Mouse (Mus musculus) heart, embryonic 10.5 days (tissue): ENCODE measurements at regions not wholly inside any gene's neighbourhood (a gene's known extent, or its start where the extent isn't known, plus 50 kb on each side); places are given as distances from the start of the nearest gene placed in this dataset.

ENCODE experiments used
- DNase-seq: peaks from one replicate; pipeline ENCODE4 v3.0.0-alpha.2; 2017; ENCODE audit warnings: low spot score
- H3K27ac ChIP-seq: fragments of 300-500 bp; sonication (generic); 2 replicates; pipeline ENCODE4 v1.5.1; 2016; ENCODE audit warnings: mild to moderate bottlenecking
- H3K27me3 ChIP-seq: fragments of 300-500 bp; sonication (generic); 2 replicates; pipeline ENCODE4 v1.6.1; 2016; ENCODE audit warnings: mild to moderate bottlenecking; ENCODE audit not compliant: poor library complexity, insufficient read depth, severe bottlenecking
- H3K36me3 ChIP-seq: fragments of 300-500 bp; sonication (generic); 2 replicates; pipeline ENCODE4 v1.6.1; 2016; ENCODE audit warnings: mild to moderate bottlenecking, moderate library complexity
- H3K4me1 ChIP-seq: fragments of 300-500 bp; sonication (generic); 2 replicates; pipeline ENCODE4 v1.6.1; 2016; ENCODE audit warnings: mild to moderate bottlenecking
- H3K4me3 ChIP-seq: fragments of 300-500 bp; sonication (generic); 2 replicates; pipeline ENCODE4 v1.5.1; 2016; ENCODE audit warnings: mild to moderate bottlenecking, moderate library complexity
- H3K9me3 ChIP-seq: fragments of 300-500 bp; sonication (generic); 2 replicates; pipeline ENCODE4 v1.6.1; 2016; ENCODE audit warnings: mild to moderate bottlenecking, moderate library complexity
- WGBS: fragments of 180-500 bp; shearing (Covaris S2); methylation state at CpG from one replicate; pipeline ENCODE4 v1.1.7; 2016; 5-methylcytosine and 5-hydroxymethylcytosine counted together

GRCm38 (mm10) chr6:4415206-4415605 is 89.4 kb upstream of the Col1a2 start:
- 0 out of 2 replicates have a peak, but pooled peaks cover 6% of the 10 kb centered on the region for H3K4me1 ChIP-seq
- 83% methylated on average over 7 of the region's 7 CpGs for WGBS
- no peak for DNase-seq
- H3K9me3 ChIP-seq, result no peaks in the 10 kb centered on the region
- H3K27me3 ChIP-seq, result no peaks in the 10 kb centered on the region
- H3K27ac ChIP-seq, result no peak overlapping the region
- H3K36me3 ChIP-seq, result no peaks in the 10 kb centered on the region
- no peak overlapping the region for H3K4me3 ChIP-seq

- Histone ChIP-seq H3K4me1 (0 out of 2 replicates have a peak, but pooled peaks cover 6% of the 10 kb centered on the region), H3K36me3 (no peaks in the 10 kb centered on the region), H3K27ac (peak overlapping the region; percentile 64), H3K27me3 (no peaks in the 10 kb centered on the region), H3K9me3 (no peaks in the 10 kb centered on the region), H3K4me3 (no peak overlapping the region)
- 31% methylated on average over 6 of the region's 6 CpGs for WGBS
- peak; percentile 76 for DNase-seq
Observed at GRCm38 (mm10) chr6:4417247-4417709, 87.3 kb upstream of the Col1a2 start.

GRCm38 (mm10) chr6:4418376-4418775 is 86.2 kb upstream of the Col1a2 start:
- Histone ChIP-seq H3K4me1 (0 out of 2 replicates have a peak, but pooled peaks cover 6% of the 10 kb centered on the region), H3K4me3 (no peak overlapping the region), H3K9me3 (no peaks in the 10 kb centered on the region), H3K27ac (no peak overlapping the region), H3K27me3 (no peaks in the 10 kb centered on the region), H3K36me3 (no peaks in the 10 kb centered on the region)
- WGBS, result 57% methylated on average over 10 of the region's 10 CpGs
- DNase-seq, result no peak

- WGBS, result 64% methylated on average over 5 of the region's 5 CpGs
- H3K36me3 ChIP-seq, result no peaks in the 10 kb centered on the region
- H3K27me3 ChIP-seq, result no peaks in the 10 kb centered on the region
- no peaks in the 10 kb centered on the region for H3K9me3 ChIP-seq
- H3K27ac ChIP-seq, result no peak overlapping the region
- DNase-seq, result no peak
- H3K4me1 ChIP-seq, result 0 out of 2 replicates have a peak, but pooled peaks cover 6% of the 10 kb centered on the region
- H3K4me3 ChIP-seq, result no peak overlapping the region
Observed at GRCm38 (mm10) chr6:4418941-4419351, 85.7 kb upstream of the Col1a2 start.

DNA sequence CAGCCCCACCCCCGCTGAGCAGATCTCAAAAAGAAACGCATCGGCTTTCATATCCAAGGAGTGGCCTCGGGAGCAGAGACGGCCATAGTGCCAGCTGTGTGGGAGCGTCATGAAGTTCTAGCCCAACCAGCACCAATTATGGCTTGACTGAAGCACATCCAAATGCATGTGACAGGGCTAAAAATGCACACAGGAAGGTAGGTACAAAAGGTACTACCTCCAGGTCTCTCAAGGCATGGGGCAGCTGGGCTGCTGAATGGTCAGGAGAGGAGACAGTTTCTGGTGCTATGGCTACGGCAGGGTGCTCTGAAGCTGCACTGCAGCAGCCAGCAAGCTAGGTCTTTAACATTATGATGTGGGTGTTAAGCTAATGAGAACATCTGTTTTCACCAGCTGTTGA is 83.1 kb upstream of the Col1a2 start:
- Histone ChIP-seq H3K27me3 (no peaks in the 10 kb centered on the region), H3K9me3 (no peaks in the 10 kb centered on the region), H3K27ac (no peak overlapping the region), H3K4me1 (0 out of 2 replicates have a peak, but pooled peaks cover 6% of the 10 kb centered on the region), H3K4me3 (no peak overlapping the region), H3K36me3 (no peaks in the 10 kb centered on the region)
- 77% methylated on average over 7 of the region's 7 CpGs for WGBS
- no peak for DNase-seq

DNA sequence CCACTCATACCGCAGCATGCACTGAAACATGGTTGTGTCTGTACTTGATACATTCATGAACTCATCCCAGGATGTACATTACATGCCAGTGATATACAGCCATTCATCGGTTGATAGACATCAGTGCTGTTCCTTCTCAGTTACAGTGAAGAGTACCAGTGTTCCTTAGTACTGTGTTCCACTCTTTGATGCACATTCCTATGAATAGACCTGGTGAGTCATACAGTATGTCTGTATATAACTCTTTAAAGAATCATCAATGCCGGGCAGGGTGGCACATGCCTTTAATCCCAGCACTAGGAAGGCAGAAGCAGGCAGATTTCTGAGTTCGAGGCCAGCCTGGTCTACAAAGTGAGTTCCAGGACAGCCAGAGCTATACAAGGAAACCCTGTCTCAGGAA is 77.5 kb upstream of the Col1a2 start:
- Histone ChIP-seq H3K36me3 (no peaks in the 10 kb centered on the region), H3K4me1 (no peaks in the 10 kb centered on the region), H3K4me3 (no peak overlapping the region), H3K27me3 (no peaks in the 10 kb centered on the region), H3K27ac (no peak overlapping the region), H3K9me3 (no peaks in the 10 kb centered on the region)
- no peak for DNase-seq
- 79% methylated on average over 4 of the region's 4 CpGs for WGBS

- H3K4me3 ChIP-seq, result no peak overlapping the region
- H3K9me3 ChIP-seq, result no peaks in the 10 kb centered on the region
- no peak for DNase-seq
- H3K27me3 ChIP-seq, result no peaks in the 10 kb centered on the region
- H3K36me3 ChIP-seq, result no peaks in the 10 kb centered on the region
- 61% methylated on average over 1 of the region's 1 CpGs for WGBS
- H3K4me1 ChIP-seq, result no peaks in the 10 kb centered on the region
- H3K27ac ChIP-seq, result no peak overlapping the region
Observed at GRCm38 (mm10) chr6:4430704-4431310, 73.8 kb upstream of the Col1a2 start.

- Histone ChIP-seq H3K36me3 (no peaks in the 10 kb centered on the region), H3K9me3 (no peaks in the 10 kb centered on the region), H3K27me3 (no peaks in the 10 kb centered on the region), H3K4me1 (no peaks in the 10 kb centered on the region), H3K4me3 (no peak overlapping the region), H3K27ac (no peak overlapping the region)
- no peak for DNase-seq
- WGBS, result 81% methylated on average over 8 of the region's 8 CpGs
Observed at GRCm38 (mm10) chr6:4432192-4432591, 72.4 kb upstream of the Col1a2 start.

GRCm38 (mm10) chr6:4436439-4436838 is 68.2 kb upstream of the Col1a2 start:
- no peaks in the 10 kb centered on the region for H3K27me3 ChIP-seq
- H3K4me1 ChIP-seq, result no peaks in the 10 kb centered on the region
- no peak overlapping the region for H3K27ac ChIP-seq
- DNase-seq, result no peak
- WGBS, result 70% methylated on average over 4 of the region's 4 CpGs
- H3K9me3 ChIP-seq, result no peaks in the 10 kb centered on the region
- H3K4me3 ChIP-seq, result no peak overlapping the region
- no peaks in the 10 kb centered on the region for H3K36me3 ChIP-seq

DNA sequence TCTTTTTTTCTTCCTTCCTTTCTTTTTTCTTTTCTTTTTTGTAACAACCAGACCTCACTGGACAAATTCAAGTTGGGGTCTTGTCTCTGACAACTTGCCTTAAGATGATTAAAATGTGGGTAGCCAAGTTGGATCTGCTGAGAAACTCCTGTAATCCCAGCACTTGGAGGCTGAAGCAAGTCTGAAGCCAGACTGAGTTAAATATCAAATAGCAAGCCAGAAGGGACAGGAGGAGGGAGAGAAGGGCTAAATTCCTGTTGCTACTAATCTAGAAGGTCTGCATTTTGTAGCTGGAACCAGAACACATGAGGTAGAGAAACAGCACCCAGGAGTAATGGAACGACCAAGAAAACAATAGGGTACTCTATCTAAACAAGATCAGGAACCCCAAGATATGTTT is 67.7 kb upstream of the Col1a2 start:
- Histone ChIP-seq H3K4me1 (no peaks in the 10 kb centered on the region), H3K27ac (no peak overlapping the region), H3K36me3 (no peaks in the 10 kb centered on the region), H3K27me3 (no peaks in the 10 kb centered on the region), H3K4me3 (no peak overlapping the region), H3K9me3 (no peaks in the 10 kb centered on the region)
- DNase-seq, result no peak
- WGBS, result 62% methylated on average over 1 of the region's 1 CpGs

- Histone ChIP-seq H3K27me3 (no peaks in the 10 kb centered on the region), H3K4me1 (no peaks in the 10 kb centered on the region), H3K9me3 (no peaks in the 10 kb centered on the region), H3K36me3 (no peaks in the 10 kb centered on the region), H3K4me3 (no peak overlapping the region), H3K27ac (no peak overlapping the region)
- 58% methylated on average over 4 of the region's 4 CpGs for WGBS
- no peak for DNase-seq
Observed at GRCm38 (mm10) chr6:4441618-4442167, 62.9 kb upstream of the Col1a2 start.

DNA sequence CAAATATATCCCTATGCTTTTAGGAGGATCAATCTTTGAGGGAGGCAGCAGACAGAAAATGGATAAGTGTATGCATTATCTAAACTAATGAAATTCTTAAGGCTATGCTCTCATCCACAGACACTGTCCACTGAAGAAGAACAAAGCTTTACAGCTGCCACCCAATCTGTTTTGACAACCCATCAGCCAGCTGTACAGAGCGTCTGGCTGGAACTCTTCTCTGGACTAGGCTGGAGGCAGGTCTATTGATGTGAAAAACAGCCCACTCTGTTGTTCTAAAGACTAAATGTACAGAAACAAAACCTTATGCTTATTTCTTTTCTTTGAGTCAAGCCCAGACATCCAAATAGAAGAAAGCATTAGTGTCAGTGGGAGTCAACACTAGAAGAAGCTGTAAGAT is 58.7 kb upstream of the Col1a2 start:
- no peak overlapping the region for H3K27ac ChIP-seq
- no peaks in the 10 kb centered on the region for H3K27me3 ChIP-seq
- no peaks in the 10 kb centered on the region for H3K9me3 ChIP-seq
- no peak for DNase-seq
- 40% methylated on average over 1 of the region's 1 CpGs for WGBS
- H3K4me3 ChIP-seq, result no peak overlapping the region
- H3K36me3 ChIP-seq, result no peaks in the 10 kb centered on the region
- H3K4me1 ChIP-seq, result no peaks in the 10 kb centered on the region

DNA sequence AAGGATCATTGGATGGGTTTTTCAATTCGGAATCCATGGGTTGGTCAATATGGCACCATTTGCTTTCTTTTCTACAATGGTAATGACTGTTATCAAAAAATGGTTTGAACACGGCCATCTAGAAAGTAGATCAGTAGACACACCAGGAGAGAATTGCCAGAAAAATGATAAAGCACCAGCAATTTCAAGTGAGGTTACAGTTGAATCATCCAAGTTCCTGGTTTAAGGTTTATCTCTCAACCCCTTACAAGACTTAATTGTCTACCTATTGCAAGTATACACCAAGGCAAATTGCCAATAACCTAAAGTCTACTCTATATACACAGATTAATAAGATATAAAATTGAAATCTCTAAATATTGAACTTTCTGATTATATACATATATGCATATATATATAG is 53.4 kb upstream of the Col1a2 start:
- H3K27me3 ChIP-seq, result no peaks in the 10 kb centered on the region
- DNase-seq, result no peak
- H3K9me3 ChIP-seq, result no peaks in the 10 kb centered on the region
- 79% methylated on average over 2 of the region's 2 CpGs for WGBS
- H3K36me3 ChIP-seq, result no peaks in the 10 kb centered on the region
- no peak overlapping the region for H3K4me3 ChIP-seq
- peaks cover 6% of the 10 kb centered on the region for H3K4me1 ChIP-seq
- no peak overlapping the region for H3K27ac ChIP-seq
